Mouse (Mus musculus) heart, adult 2 months (tissue): Measurements from ENCODE around the gene Pias3.

ENCODE experiments used
- CTCF ChIP-seq: fragments of 200-600 bp; IDR thresholded peaks from 2 replicates; pipeline ENCODE4 v1.8.1; 2022; ENCODE audit warnings: antibody characterized with exemption, mild to moderate bottlenecking, moderate library complexity
- EP300 ChIP-seq: fragments of 200-500 bp; IDR thresholded peaks from 2 replicates; pipeline ENCODE4 v1.6.1; 2011; ENCODE audit warnings: low read depth, low read length, control low read depth; ENCODE audit not compliant: insufficient read depth
- POLR2A ChIP-seq: fragments of 200-500 bp; IDR thresholded peaks from 2 replicates; pipeline ENCODE4 v1.6.1; 2011; ENCODE audit warnings: mild to moderate bottlenecking, low read depth, low read length, control low read depth; ENCODE audit not compliant: insufficient read depth

DNA sequence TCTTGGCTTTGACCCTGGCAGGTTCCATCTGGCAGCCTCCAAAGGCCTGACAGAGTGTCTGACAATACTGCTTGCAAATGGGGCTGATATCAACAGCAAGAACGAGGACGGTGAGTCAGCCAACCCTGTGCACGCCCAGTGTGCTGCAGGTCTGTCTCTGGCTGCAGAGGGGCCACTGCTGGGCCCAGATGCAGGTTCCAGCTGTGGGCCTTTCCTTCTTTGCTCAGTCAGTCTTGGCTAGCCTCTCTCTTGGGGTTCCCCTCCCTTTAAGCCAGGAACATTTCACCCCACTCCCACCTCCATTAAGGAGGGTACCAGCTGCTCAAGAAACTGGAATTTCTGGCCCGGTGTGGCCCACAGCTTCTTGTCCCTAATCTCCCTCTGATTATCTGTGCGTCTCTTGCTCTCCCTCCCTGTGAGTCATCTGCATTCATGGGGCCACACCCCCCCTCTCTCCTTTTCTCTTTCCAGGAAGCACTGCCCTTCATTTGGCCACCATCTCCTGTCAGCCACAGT lies 17.0 kb upstream of the Pias3 start:
- TF ChIP-seq CTCF (no peak), EP300 (no peak), POLR2A (no peak)
